Mouse (Mus musculus): ENCODE data around the gene Kdm6a.

Gene Kdm6a

DNA sequence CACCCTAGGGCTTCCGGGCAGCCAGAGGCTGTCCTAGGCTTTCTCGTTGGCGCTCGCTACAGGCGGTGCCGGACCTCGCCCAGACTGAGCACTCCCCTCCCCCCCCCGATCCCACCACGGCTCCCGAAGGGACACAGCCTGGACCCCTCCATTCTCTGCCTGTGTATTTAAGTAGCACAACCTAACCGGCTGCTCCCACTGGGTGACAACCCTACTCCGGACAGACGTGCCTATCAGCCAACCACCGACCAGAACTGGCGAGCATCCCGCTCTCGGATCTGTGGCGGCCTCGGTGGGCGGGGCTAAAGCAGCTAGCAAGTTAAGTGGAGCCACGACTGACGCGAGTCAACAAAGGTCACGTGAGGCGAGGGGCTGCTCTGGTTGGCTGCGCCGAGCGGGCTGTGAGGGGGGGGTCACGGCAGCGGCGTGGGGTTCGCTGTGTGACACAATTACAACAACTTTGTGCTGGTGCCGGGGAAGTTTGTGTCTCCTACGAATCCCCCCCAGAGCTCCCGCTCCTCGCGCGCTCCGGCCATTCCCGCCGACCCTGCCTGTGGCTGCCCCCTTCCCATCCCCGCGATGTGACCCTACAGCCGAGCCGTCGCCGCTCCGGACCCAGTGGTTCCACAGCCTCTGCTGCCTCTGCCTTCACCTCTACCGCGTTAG, at the start of gene Kdm6a:
TSS of gene Kdm6a (plus strand) at position 384 of the 666 bp plus-strand sequence.
- peak; percentile 98 for DNase-seq (ENCODE audit: low spot score)

- DNase-seq (ENCODE audit: low spot score) = no peak
Measured at GRCm38 (mm10) chrX:18145557-18145956, 16.8 kb upstream of the Kdm6a start, which contains the start of gene Dusp21. Gene Dusp21, plus strand, starts transcription at chrX:18145857.

- no peak for DNase-seq (ENCODE audit: low spot score)
Measured at GRCm38 (mm10) chrX:18160734-18161442, 1.5 kb upstream of the Kdm6a start.

GRCm38 (mm10) chrX:18161796-18162191, 581 bp upstream of the Kdm6a start:
- peak; percentile 47 for DNase-seq (ENCODE audit: low spot score)

DNA sequence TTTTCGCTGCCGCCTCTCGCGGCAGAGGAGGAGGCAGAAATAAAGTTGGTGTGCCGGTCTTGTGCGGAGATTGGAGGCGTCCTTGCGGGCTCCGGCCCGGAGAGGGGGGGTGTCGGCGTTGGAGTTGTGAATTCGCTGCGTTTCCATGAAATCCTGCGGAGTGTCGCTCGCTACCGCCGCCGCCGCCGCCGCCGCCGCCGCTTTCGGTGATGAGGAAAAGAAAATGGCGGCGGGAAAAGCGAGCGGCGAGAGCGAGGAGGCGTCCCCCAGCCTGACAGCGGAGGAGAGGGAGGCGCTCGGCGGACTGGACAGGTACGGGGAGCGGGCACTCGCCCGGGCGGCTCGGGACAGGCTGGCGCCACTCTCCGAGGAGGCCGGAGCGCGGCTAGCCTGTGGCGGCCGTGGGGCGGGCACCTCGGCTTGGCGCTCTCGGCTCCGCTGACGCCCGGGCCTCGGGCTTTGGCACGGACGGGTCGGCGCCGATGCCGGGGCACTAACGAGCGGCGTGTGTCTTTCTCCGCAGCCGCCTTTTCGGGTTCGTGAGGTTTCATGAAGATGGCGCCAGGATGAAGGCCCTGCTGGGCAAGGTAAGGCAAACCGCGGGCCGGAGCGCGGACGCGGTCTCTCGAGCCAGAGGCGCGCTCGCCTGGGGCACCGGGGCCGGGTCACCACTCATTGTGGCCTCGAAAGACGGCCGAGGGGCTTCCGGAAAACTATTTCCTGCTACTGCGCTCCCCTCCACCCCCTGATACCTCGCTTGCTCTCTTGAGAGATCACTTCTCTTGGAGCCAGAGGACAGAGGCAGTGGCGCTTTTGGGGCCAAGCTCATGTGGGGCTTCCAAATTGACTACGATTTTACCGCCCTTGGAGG, 721 bp downstream of the Kdm6a start:
- peak; percentile 67 for DNase-seq (ENCODE audit: low spot score)

DNA sequence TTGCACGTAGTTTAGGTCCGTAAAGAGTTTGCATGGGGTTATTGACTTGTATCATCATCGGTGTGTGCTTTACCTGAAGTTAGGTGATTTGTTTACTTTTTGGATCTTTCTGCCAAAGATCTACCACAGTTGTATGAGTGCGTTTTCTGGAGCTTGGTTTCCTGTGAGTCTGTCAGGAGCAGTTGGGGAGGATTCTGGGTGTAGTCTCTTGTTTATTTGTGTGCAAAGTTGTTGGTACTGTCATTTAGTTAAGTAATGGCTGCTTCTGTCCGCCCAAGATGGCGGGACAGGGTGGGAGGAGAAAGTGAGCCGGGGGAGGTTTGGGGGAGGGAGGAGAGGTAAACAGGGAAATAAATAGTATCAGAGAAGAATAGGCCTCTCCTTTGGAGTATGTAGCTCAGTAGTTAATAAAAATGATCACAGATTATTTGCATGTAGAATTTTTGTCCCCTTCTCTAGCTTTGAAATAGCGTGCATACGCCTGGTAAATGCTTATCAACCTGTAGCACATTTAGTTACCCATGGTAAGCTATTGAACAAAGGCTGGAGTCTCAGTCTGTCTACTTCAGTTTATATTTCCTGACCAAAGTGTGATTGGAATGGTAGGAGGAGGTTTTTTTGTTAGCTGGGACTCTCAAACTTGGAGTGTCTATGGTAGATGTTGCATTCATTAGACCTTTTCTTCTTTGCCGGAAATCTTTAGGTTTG, 1.7 kb downstream of the Kdm6a start:
- DNase-seq (ENCODE audit: low spot score) = peak; percentile 54

- no peak for DNase-seq (ENCODE audit: low spot score)
Measured at GRCm38 (mm10) chrX:18165121-18165520, 2.7 kb downstream of the Kdm6a start.

DNA sequence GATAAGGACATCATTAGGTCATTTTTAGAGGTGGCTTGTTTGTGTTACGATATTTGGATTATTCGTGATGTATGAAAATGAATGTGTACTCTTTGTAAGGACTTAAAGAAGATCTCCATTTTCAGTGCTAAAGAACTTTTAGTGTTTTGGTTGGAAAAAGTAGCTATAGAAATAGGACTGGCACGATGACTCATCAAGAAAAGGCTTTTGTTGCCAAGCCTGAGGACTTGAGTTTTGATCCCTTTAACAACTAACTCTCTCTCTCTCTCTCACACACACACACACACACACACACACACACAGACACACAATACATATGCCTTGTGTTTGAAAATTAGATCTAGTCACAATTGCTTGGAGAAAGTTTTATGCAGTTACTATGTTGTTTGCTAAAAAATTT, 4.6 kb downstream of the Kdm6a start:
- DNase-seq (ENCODE audit: low spot score) = no peak

GRCm38 (mm10) chrX:18168940-18169339, 6.6 kb downstream of the Kdm6a start:
- DNase-seq (ENCODE audit: low spot score) = no peak

GRCm38 (mm10) chrX:18174831-18175230, 12.5 kb downstream of the Kdm6a start:
- no peak for DNase-seq (ENCODE audit: low spot score)

GRCm38 (mm10) chrX:18177803-18178202, 15.4 kb downstream of the Kdm6a start:
- no peak for DNase-seq (ENCODE audit: low spot score)

DNA sequence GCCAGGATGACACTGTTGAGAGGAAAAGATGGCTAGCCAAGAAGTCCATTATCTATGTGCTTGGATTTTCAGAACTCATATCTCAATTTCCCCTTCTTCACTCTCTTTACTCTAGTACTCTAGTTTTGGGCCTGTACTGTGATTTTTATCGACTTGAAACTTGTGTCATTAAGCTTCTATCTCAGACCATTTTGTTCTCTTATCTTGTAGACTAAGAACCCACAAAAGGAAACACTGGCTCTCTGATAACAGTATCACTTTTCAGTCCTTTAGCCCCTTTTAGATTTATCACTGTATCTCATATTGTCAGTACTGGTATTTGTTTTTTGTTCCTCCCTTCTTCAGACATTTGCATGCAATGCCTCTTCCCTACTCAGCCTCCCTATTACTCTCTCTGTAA, 17.1 kb downstream of the Kdm6a start:
- DNase-seq (ENCODE audit: low spot score) = no peak

GRCm38 (mm10) chrX:18187203-18187602, 24.8 kb downstream of the Kdm6a start:
- no peak for DNase-seq (ENCODE audit: low spot score)

DNA sequence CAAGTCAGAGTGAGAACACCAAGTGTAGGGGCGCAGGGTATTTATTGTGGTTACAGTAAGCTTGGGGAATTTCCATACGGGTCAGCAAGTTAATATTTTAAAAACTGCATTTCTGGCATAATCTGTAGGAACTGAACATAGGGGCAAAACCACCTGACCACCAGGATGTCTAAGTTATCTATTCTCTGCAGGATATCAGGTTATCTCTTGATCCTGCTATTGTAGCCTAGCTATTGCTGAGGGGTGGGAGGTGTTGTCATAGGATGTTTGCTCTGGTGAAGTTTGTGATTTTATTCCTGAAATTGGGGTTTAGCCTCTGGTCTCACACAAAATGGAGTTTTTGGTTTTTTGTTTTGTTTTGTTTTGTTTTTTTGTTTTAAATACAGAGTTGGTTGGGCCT, 25.9 kb downstream of the Kdm6a start:
- DNase-seq (ENCODE audit: low spot score) = no peak

DNA sequence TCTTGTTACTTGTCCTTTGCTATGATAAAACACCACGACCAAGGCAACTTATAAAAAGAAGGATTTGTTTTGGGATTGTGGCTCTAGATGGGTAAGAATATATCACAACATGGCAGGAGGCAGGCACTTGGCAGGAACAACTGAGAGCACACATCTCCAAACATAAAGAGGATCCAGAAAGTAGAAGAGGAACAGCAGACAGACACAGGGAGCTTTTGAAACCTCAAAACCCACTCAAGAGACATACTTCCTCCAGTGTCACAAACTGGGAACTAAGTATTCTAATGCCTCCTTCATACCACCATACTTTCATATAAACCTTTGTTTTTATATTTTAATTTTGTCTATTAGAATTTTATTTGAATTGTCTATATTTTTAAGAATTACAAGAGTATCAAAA, 77.2 kb downstream of the Kdm6a start:
- no peak for DNase-seq (ENCODE audit: low spot score)

GRCm38 (mm10) chrX:18250621-18251020, 88.2 kb downstream of the Kdm6a start:
- DNase-seq (ENCODE audit: low spot score) = no peak

DNA sequence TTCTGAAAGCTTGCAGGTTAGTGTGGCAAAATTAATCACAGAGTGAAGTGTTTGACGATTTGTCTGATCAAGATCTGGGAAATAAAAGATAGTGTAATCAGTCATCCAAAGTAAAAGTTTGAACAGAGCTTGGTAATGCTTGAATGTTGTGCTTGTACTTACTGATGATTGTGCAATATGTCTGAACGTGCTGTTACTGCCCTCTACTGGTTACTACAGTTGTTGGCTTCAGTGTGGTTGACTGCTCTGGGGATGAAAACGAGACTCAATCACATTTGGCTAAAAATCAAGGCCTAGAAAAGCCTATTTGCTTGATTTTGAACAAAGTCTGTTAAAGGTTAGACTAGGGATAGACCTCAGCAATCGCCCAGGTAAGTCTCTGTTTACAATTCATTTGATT, 92.4 kb downstream of the Kdm6a start:
- DNase-seq (ENCODE audit: low spot score) = no peak

GRCm38 (mm10) chrX:18258238-18258809, 95.9 kb downstream of the Kdm6a start:
- no peak for DNase-seq (ENCODE audit: low spot score)

GRCm38 (mm10) chrX:18278561-18278960, 116.2 kb downstream of the Kdm6a start:
- DNase-seq (ENCODE audit: low spot score) = no peak

GRCm38 (mm10) chrX:18280134-18280533, 117.8 kb downstream of the Kdm6a start:
- DNase-seq (ENCODE audit: low spot score) = no peak

All from spleen, adult 12 weeks (tissue).